12 mouse cellular contexts compared by ENCODE assay signal in the genomic region with DNA sequence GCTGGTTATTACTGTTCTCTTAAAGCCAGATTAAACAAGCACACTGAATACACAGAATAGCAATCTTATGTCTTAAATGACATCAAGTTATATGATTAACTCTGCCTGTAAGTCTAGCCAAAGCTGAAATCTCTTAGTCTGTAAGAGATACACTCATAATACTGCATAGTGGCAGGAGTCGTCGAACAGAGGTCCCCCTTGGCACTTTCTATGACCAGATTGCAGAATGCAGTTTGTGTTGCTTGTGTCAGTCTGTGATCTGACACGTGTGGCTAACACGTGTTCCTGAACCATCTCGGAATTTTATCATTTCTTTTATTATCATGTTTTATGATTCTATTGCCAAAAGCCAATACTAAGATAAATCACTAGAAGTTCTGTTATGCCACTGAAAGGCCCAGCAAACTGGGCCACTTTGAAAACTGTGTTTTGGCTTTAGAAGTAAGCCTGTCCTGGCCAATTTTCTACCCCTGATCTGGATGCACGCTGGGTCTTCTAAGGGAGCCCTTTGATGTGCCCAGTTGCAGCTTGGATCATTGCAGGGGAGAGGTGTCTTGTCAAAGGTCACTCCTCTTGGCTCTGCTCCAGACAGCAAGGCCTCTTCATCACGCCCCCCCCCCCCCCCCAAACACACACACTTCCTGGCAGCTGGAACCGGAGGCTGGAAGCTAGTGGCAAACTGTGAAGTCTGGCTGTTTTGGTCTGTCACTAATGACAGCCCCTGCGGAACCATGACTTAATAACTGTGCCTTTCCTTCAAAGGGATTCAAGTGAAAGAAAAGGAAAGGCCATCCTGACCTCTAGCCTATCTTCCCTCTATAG.
DNase-seq lines count a peak whose midpoint lies in the region; TF ChIP-seq lines count a peak whose summit lies in the region.
"Had no signal": no experiment of that assay in that cellular context is flagged by ENCODE, and none has a peak within 500 bp of the region (broad histone marks: within the 10 kb centered on the region; RNA-seq: fewer than 3 reads in every experiment).

No protein-coding gene starts in this region.

- no peak overlapping the region for H3K9ac ChIP-seq in heart, adult 2 months (ENCODE audit: low read depth, low read length)
- H3K9ac ChIP-seq: limb, embryonic 12.5 days had no signal

- H3K27me3 ChIP-seq in limb, embryonic 10.5 days (ENCODE audit: low read depth, poor library complexity, severe bottlenecking): no peaks in the 10 kb centered on the region
- H3K27me3 ChIP-seq in heart, adult 2 months (ENCODE audit: control insufficient read depth, insufficient read depth, low read length): no peaks in the 10 kb centered on the region
- H3K27me3 ChIP-seq: limb, embryonic 12.5 days had no signal

- DNase-seq in kidney, postnatal 4 days: peak; percentile 2 to 3
- no peak for DNase-seq in kidney, adult 8-10 months
- peak; percentile 57 for DNase-seq in adrenal gland, postnatal 14 days
- DNase-seq in embryo, embryonic 9.5 days (ENCODE audit: extremely low spot score): peak; percentile 49
- peak; percentile 41 for DNase-seq in limb, embryonic 10.5 days (ENCODE audit: low spot score)
- no peak for DNase-seq in cerebellum, adult 11 months
- DNase-seq in frontal cortex, adult 2 months (ENCODE audit: extremely low spot score in 1 of 2, low spot score in 1 of 2): no peak
- no peak for DNase-seq in heart, adult 2 months
- DNase-seq: gastrocnemius, postnatal 36 days; spleen, adult 18-20 months; thymus, postnatal 36 days had no signal

- intact Hi-C loops in heart, adult 2 months (cut with DNase I): no loop called here

- TF ChIP-seq EP300 in heart, adult 2 months (IDR thresholded peaks at IDR 0.05; ENCODE audit: insufficient read depth, low read depth, low read length): no peak

- no peak for TF ChIP-seq CTCF in heart, adult 2 months (IDR thresholded peaks at IDR 0.05)

- no peak for TF ChIP-seq POLR2A in heart, adult 2 months (IDR thresholded peaks at IDR 0.05; ENCODE audit: insufficient read depth, low read depth, low read length)

- no peak overlapping the region for H3K4me3 ChIP-seq in limb, embryonic 10.5 days
- no peak overlapping the region for H3K4me3 ChIP-seq in heart, adult 2 months
- H3K4me3 ChIP-seq: limb, embryonic 12.5 days had no signal

- H3K27ac ChIP-seq in limb, embryonic 10.5 days: no peak overlapping the region
- H3K27ac ChIP-seq in heart, adult 2 months: no peak overlapping the region
- H3K27ac ChIP-seq: limb, embryonic 12.5 days had no signal

- no peaks in the 10 kb centered on the region for H3K9me3 ChIP-seq in limb, embryonic 10.5 days (replicated peaks)
- H3K9me3 ChIP-seq: limb, embryonic 12.5 days had no signal

- no peaks in the 10 kb centered on the region for H3K79me2 ChIP-seq in heart, adult 2 months (replicated peaks; ENCODE audit: control insufficient read depth, insufficient read depth, low read length)

- no peaks in the 10 kb centered on the region for H3K36me3 ChIP-seq in limb, embryonic 10.5 days
- no peaks in the 10 kb centered on the region for H3K36me3 ChIP-seq in heart, adult 2 months (ENCODE audit: control insufficient read depth, insufficient read depth, low read length)
- H3K36me3 ChIP-seq: limb, embryonic 12.5 days had no signal

- 32% methylated on average over 9 of the region's 9 CpGs for WGBS in limb, embryonic 10.5 days
- WGBS in heart, adult 2 months: 44% methylated on average over 9 of the region's 9 CpGs

- peaks cover 12% of the 10 kb centered on the region for H3K4me1 ChIP-seq in limb, embryonic 10.5 days
- H3K4me1 ChIP-seq in heart, adult 2 months (ENCODE audit: control insufficient read depth, insufficient read depth, low read length): no peaks in the 10 kb centered on the region

Comparison
In these comparisons a context has a peak if more than half of its experiments do, and no peak if none do; other contexts are left out.
1. DNase-seq: peak in kidney, postnatal 4 days (2 of 2), adrenal gland, postnatal 14 days (single experiment), embryo, embryonic 9.5 days (single experiment) and limb, embryonic 10.5 days (single experiment); none in kidney, adult 8-10 months (0 of 2), cerebellum, adult 11 months (single experiment), frontal cortex, adult 2 months (0 of 2) and heart, adult 2 months (0 of 2).